Mouse (Mus musculus) spleen, adult 2 months (tissue): ENCODE results near the gene Rnpep.

Experiments used
- CTCF ChIP-seq: fragments of 200-500 bp; IDR thresholded peaks from 2 replicates; pipeline ENCODE4 v1.5.1; 2011; ENCODE audit warnings: mild to moderate bottlenecking, inconsistent platforms; ENCODE audit not compliant: insufficient read depth, insufficient read length, insufficient replicate concordance; ENCODE audit errors: extremely low read depth
- POLR2A ChIP-seq: fragments of 200-500 bp; IDR thresholded peaks from 2 replicates; pipeline ENCODE4 v1.6.1; 2011; ENCODE audit warnings: low read depth, low read length, inconsistent platforms

- no peak for TF ChIP-seq CTCF
- no peak for TF ChIP-seq POLR2A
Measured at GRCm38 (mm10) chr1:135312201-135312600, 28.3 kb upstream of the Rnpep start.
